Mouse (Mus musculus): ENCODE results near the gene Axin2.

Gene Axin2

DNA sequence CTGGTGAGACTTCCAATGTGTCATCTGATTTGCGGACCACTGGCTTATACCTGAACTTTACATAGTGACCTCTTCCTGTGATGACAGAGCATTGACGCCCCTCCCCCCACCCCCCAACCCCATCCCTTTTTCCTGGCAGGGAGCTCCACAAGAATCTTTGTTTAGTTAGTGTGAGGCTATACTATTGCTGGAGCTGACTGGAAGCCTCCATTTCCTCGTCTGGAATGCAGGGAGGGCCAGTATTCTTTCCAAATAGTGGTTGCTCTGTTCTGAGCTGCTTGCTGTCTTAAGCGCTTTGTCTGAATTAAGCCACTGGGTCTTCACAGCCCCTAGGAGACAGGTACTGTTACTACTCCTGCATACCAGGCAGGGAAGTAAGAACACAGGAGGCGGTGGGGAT lies 53.7 kb downstream of the Axin2 start:
- in situ Hi-C loops (cut with MboI), result no loop called here

DNA sequence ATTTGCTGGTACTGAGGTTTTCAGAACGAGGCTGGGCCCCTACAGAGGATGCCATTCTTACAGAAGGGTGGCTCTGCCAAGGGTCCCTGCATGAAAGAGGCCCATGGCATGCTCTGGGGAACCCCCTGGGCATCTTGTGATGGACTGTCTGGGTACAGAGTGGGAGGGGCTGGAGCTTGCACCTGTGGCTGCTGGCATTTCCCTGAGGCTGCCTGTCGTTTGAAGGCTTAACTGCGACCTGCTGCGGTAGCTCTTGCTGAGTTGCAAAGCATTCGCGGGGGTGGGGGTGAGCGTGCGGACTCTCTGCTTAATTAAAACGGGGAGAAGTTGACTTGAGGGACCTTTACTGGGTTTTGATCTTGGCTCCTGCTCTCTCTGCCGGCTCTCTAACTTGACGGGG lies 55.4 kb downstream of the Axin2 start:
- in situ Hi-C loops (cut with MboI), result no loop called here

DNA sequence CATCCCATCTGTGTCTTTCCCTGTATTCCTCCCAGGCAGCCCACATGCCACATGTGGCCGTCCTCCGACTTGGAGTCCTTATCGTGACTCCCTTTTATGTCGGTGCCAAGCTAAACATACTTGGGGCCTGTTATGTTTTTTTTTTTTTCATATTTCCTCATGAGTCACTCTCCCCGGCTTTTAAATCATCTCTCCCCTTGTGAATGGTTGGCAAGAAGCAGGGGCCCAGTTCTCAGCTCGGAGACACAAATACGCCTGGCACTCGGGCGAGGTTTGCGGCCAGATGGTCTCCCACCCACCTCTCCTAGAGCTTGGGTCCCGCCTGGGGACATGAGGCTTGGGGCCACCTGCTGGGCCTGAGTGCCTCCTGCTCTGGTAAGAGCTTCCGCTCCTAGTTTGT lies 60.4 kb downstream of the Axin2 start:
- in situ Hi-C loops (cut with MboI), result no loop called here

DNA sequence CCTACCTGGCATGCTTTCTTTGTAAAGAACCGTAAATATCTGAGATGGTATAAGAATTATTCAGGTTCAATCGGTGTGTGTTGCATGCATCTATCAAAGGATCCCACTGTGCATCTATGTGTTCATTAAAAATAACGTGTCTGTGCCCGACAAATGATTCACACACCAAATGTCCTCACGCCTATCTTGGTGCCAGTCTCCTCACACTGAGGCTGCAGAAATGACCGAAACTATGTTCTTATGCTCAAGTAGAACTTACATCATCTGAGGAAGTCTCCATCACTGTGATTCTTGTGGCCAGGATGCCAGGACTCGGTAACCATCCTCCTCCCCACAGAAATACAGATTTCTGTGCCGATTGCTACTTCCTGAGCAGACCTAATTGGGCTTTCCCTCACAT lies 60.9 kb downstream of the Axin2 start:
- in situ Hi-C loops (cut with MboI), result no loop called here

DNA sequence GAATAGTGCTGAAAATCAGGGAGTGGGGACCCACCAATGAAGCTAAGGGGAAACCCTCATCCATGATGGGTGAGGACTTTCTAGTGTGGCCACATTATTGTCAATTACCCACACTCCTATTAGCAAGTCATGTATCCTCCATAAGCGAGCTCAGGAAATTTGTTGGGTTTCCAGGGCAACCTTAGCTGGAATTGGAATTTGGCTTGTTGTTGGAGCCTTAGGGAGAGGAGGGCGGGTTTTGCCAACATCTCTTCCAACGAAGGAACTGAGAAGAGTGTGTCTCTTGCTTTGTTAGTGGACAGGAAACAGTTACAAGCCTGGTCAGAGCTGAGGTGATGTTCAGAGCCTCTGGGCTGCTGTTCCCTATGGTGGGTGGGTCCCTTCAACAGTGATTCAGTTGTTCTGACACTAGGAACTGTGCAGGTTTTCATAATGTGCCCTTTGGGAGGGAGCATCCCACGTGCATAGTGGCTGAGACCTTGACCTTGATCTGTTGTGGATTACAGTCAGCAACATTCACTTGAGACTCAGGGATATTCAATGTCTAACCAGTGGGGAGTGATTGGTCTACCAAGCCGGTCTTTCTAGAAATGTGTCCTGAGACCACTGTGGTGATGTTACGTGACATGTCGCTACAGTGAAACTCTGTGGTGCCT lies 63.4 kb downstream of the Axin2 start:
- in situ Hi-C loops (cut with MboI), result no loop called here

DNA sequence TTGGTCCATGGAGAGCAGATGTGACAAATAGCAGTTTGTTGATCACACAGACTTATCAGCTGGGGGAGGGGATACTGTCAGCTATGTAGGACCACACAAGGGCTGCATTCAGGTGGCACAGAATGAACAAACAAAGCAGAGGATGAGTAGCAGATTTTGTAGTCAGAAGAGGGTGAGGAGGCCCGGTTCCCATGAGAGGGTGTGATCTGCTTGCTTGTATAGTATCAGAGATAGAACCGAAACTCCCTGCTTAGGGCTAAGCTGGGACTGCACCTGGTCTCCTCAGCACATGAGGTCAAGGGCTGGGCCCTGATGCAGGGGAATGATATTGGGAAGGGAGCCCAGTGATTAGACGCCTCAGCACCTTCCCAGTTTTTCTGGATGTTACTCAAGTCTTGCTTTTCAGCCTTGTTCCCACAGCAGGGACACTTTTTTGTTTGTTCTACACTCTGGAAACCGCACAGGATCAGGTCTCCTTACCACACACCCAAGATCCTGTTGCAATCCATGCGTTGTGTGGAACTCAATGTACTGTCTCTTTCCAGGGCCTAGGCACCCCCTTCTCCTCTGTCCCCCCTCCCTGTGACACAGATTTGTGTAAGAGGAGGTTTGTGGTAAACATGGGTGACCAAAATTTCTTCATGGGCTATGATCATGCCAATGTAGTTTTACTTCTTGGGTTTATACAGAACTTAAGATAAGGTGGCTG lies 64.7 kb downstream of the Axin2 start:
- in situ Hi-C loops (cut with MboI), result no loop called here

DNA sequence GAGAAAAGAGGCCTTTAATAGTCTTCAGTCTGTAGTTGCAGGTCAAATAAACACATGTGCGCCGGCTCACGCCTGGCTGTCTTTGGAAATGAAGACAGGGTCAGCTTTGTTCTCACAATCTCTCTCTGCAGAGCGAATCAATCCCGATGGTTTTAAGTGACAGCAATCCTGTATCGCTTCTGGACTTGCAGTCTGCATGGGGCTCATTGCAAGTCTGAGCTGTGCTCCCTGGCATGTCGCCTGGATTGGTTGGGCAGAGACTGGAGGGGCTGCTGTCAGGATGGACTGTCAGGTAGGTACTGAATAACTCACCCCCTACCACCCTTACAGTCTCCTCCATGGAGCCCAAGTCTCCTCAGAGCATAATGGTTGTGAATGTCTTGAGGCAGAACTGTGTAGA lies 65.7 kb downstream of the Axin2 start:
- in situ Hi-C loops (cut with MboI), result no loop called here

DNA sequence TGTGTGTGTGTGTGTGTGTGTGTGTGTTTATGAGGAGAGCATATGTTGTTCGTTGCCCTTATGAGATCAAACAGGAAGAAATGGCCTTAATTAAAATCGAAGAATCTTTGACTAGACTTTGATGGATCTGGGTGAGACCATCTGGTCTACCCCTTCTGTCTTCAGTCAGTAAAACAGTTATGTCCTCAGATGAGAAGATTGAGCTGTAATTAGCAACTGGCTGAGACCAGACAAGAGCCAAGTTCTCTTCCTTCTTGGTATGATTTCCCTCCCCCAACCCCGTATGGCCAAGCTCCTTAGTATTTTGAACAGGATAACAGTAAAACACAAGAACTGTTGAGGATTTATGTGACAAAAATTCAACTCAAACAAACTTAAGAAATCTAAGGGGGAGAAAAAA lies 67.1 kb downstream of the Axin2 start:
- in situ Hi-C loops (cut with MboI), result no loop called here

DNA sequence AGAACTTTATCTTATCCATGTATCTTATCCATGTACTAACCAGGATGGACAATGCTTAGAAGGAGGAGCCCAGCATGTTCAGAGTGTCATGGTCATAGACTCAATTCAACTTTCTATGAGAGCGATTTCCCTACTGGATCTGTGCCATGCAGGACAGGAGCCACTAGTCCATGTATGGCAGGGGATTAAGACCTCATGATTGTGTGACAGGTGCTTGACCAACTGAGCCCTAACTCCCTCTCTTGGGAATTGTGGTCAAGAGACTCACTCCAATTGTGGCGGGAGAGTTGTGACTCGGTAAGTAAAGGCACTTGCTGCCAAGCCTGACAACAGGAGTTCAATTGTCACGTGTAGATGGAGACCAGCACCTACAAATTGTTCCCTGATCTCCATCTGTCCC lies 67.6 kb downstream of the Axin2 start:
- in situ Hi-C loops (cut with MboI), result no loop called here

DNA sequence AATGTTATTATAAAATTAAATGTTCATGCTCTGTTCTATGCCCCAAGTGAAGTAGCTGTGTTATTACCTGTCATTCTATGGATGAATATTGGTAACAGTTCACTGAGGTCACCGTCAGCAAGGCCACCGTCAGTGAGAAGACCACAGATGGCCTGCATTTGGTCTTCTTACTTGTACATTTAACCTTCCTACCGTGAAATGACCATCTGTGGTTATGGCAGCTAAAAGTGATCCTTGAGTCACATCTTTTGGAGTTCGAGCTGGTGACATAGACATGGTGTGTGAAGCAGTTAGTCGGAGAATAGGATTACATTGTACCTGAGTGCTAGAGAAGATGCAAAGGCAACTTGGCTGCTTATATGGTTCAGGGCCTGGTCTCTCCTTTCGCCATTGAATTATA lies 68.1 kb downstream of the Axin2 start:
- in situ Hi-C loops (cut with MboI), result no loop called here

DNA sequence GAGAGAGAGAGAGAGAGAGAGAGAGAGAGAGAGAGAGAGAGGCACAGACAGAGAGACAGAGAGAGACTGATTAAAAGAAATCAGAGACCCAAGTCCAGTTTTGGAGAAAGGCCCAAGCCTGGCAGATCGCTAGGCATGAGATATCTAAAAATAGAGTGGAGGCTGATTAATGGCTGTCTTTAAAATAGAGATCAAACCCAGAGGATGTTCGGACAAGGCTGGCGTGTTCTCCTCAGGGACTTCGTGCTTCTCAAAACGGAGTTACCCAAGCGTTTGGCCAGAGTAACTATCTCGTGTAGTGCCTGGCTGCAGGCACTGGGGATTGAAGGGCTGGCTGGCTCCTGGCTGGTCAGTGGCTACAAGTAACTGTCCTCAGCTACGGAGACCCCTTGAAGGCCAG lies 69.8 kb downstream of the Axin2 start:
- in situ Hi-C loops (cut with MboI), result no loop called here

DNA sequence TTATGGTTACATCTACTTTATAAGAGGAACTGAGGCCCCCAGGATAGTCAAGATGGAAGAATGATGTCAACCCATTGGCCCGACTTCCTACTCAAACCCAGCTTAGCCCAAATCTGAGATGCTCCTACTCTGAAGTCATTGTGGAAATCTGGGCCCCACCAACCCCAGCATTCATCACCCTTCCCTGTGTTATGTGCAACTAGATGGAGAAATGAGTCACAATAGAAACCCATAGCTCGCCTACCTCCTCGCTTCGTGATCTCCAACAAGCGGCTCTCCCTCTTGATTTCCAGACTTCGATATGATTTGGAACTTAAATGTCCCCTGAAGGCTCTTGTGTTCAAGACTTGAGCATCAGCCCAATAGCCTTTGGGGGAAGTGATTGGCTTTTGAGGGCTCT lies 73.3 kb downstream of the Axin2 start:
- in situ Hi-C loops (cut with MboI), result no loop called here

DNA sequence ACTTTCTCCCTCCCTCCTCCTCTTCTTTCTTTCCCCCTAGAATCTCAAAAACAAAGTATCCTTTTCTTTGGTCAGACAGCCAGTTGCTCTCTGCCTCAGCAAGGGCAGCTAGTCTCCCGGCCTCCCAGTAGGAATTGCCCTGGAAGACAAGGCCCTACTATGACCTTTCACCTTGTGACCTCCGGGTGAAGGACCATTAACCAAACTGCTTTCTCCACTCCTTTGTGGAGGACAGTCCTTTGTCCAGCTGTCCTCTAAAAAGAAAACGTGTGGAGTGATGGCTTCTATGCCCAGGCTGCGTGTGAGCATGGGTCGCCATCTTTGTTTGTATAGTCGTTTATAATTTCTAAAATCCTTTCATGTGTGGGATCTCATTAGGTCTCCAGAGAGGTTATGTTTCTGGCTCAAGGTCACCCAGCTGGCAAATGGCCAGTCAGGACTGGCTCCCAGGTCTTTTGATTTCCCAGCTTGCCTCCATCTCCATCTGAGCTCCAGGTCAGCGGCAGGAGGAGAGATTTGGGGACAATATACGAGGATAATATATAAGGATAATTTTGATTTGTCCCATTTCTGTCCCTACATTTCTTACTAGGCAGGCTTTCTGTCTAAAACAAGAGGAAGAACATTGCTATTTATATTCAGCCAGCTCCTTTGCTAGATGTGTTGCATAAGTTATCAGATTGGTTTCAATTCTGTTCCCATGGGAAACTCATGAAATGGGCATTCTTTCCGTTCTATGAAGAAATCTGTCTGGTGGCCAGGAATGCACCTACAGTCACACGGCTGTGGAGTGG lies 75.2 kb downstream of the Axin2 start:
- in situ Hi-C loops (cut with MboI), result no loop called here

DNA sequence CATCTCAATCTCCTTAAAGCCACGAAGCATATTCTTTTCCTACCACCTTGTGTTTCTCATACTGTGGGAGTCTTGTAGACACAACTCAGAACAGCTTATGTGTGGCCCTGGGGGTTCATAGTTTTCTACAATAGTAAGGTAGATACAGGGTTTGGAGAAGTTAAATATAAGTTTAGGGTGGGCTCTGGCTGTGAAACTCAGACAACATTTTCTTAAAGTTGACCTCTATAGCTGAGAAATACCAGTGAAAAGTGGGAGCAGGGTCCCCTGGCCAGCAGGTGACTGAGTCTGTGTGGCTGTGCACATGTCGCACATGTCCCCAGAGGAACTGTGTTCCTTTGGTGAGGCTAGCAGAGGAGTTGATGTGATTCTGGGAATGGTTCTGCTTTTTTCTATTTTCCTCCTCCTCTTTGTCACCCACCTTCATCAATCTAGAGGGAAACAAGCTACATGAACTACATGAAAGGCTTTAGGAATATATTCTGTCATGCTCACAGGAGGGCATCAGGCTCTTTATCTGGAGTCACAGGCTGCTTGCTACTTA lies 75.9 kb downstream of the Axin2 start:
- in situ Hi-C loops (cut with MboI), result no loop called here

DNA sequence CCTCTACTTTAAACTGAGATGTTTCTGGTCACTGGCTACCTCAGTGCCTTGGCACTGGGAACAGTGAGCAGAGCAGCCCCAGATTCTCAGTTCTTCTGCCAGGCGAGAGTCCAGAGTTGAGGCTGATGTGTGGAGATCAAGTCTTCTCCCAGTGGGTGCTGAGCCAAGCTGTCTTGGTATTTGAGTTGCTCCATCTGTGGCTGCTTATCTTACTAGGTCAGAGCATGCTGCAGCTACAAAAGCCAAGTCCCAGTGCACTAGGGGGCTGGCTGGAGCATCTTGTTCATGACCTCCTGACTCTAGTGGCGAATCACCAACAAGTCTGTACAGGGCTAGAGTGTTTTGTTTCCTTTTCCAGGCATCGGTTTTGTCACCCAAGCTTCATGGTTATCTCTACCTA lies 77.7 kb downstream of the Axin2 start:
- in situ Hi-C loops (cut with MboI), result no loop called here
